Mouse (Mus musculus) olfactory bulb, adult 2 months (tissue): ENCODE measurements around the gene Erp44.

Source experiments
- CTCF ChIP-seq: fragments of 200-500 bp; IDR thresholded peaks from 2 replicates; pipeline ENCODE4 v1.5.1; 2012; ENCODE audit warnings: low read depth, mild to moderate bottlenecking, low read length, moderate library complexity; ENCODE audit not compliant: insufficient read depth
- POLR2A ChIP-seq: fragments of 200-500 bp; IDR thresholded peaks from 2 replicates; pipeline ENCODE4 v1.6.1; 2012; ENCODE audit warnings: mild to moderate bottlenecking, low read depth, low read length, moderate library complexity; ENCODE audit not compliant: insufficient read depth

DNA sequence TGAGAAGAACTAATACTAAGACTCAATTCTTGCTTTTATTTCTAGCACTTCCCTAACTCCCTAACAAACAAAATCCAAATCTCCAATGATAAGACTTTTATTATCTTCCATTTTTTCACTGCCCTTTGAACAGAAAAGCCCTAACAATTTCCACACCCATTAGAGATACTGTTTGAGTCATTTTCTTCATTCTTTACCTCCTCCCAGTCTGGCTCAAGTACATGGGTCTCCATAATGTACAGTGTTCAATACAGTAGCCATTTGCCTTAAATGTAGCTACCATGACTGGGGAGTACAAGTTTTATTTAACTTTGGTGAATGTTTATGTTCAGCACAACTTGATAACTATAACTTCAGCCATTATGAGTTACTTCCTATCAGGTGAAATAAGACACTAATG, 8.8 kb downstream of the Erp44 start:
- TF ChIP-seq POLR2A (no peak), CTCF (no peak)
